Mouse (Mus musculus) kidney, postnatal 0 days (tissue): ENCODE data around the gene Traf3ip1. TPM values are rescaled to one million over a fixed set of nuclear protein-coding genes. Genes with fewer than 3 reads are reported as not detected.

ENCODE experiments used
- ATAC-seq: fragments of 200-750 bp; cut with Nextera tagmentation; replicated peaks from 2 replicates; pipeline ENCODE4 v1.8.0; 2017; ENCODE audit warnings: low read depth, moderate number of reproducible peaks, moderate TSS enrichment, moderate library complexity; ENCODE audit not compliant: low FRiP score
- DNase-seq: peaks from one replicate; pipeline ENCODE4 v3.0.0-alpha.2; 2016; ENCODE audit warnings: low spot score
- H3K27ac ChIP-seq: fragments of 300-500 bp; sonication (generic); 2 replicates; pipeline ENCODE4 v1.5.1; 2014; ENCODE audit warnings: mild to moderate bottlenecking
- H3K27me3 ChIP-seq: fragments of 300-500 bp; sonication (generic); 2 replicates; pipeline ENCODE4 v1.6.1; 2014; ENCODE audit warnings: low read length, mixed read lengths; ENCODE audit not compliant: insufficient read depth
- H3K36me3 ChIP-seq: fragments of 300-500 bp; sonication (generic); 2 replicates; pipeline ENCODE4 v1.6.1; 2014; ENCODE audit warnings: low read length, mixed read lengths; ENCODE audit not compliant: insufficient read depth
- H3K4me1 ChIP-seq: fragments of 300-500 bp; sonication (generic); replicated peaks from 2 replicates; pipeline ENCODE4 v1.6.1; 2014; ENCODE audit warnings: antibody characterized with exemption, low read length, mixed read lengths; ENCODE audit not compliant: insufficient read depth
- H3K4me2 ChIP-seq: fragments of 300-500 bp; sonication (generic); 2 replicates; pipeline ENCODE4 v1.6.1; 2014; ENCODE audit warnings: mild to moderate bottlenecking, low read length, moderate library complexity, mixed read lengths
- H3K4me3 ChIP-seq: fragments of 300-500 bp; sonication (generic); replicated peaks from 2 replicates; pipeline ENCODE4 v1.5.1; 2014; ENCODE audit warnings: low read depth, low read length
- H3K9ac ChIP-seq: fragments of 300-500 bp; sonication (generic); 2 replicates; pipeline ENCODE4 v1.6.1; 2014; ENCODE audit warnings: low read depth, low read length
- H3K9me3 ChIP-seq: fragments of 300-500 bp; sonication (generic); replicated peaks from 2 replicates; pipeline ENCODE4 v1.6.1; 2016; ENCODE audit warnings: low read length, inconsistent platforms, mixed read lengths
- CTCF ChIP-seq: IDR thresholded peaks from 2 replicates; pipeline ENCODE4 v1.5.1; 2016; ENCODE audit warnings: antibody characterized with exemption, low read depth, mild to moderate bottlenecking, moderate library complexity
- WGBS: fragments of 180-500 bp; shearing (Covaris S2); extraction: QIAGEN DNeasy Blood & Tissue Kit; methylation state at CpG from one replicate; pipeline ENCODE4 v1.1.7; 2014; 5-methylcytosine and 5-hydroxymethylcytosine counted together
- polyA plus RNA-seq: library from polyadenylated mRNA; unstranded; fragments of >200 nt; fragmentation: Nextera tagmentation; extraction: Ambion mirVana; gene quantifications from 2 replicates; pipeline ENCODE4 v1.2.1, GENCODE M21; 2015

Traf3ip1 gene
- polyA plus RNA-seq, 1 experiment from 2014 or later = 6.3 TPM

- peak overlapping the region; percentile 69 for H3K9ac ChIP-seq
- no peak for TF ChIP-seq CTCF
- ATAC-seq (0 out of 2 replicates have a peak, but pooled peaks have one; percentile 8), DNase-seq (no peak)
- peak overlapping the region; percentile 65 for H3K4me3 ChIP-seq
- H3K9me3 ChIP-seq = no peaks in the 10 kb centered on the region
- peak overlapping the region; percentile 85 for H3K4me2 ChIP-seq
- H3K36me3 ChIP-seq = peaks cover 11% of the 10 kb centered on the region
- H3K27me3 ChIP-seq = no peaks in the 10 kb centered on the region
- peak overlapping the region; percentile 25; the same call in 1 of the 2 replicates for H3K27ac ChIP-seq
- peaks cover 6% of the 10 kb centered on the region for H3K4me1 ChIP-seq
- WGBS = 15% methylated on average over 15 of the region's 15 CpGs
Measured at GRCm38 (mm10) chr1:91541042-91541592, 46.7 kb downstream of the Traf3ip1 start.

GRCm38 (mm10) chr1:91543974-91544373, 49.5 kb downstream of the Traf3ip1 start:
- DNase-seq (no peak), ATAC-seq (no peak)
- Histone ChIP-seq H3K27me3 (no peaks in the 10 kb centered on the region), H3K27ac (no peak overlapping the region), H3K4me3 (no peak overlapping the region), H3K36me3 (peaks cover 24% of the 10 kb centered on the region), H3K9ac (no peak overlapping the region), H3K4me2 (no peak overlapping the region), H3K9me3 (no peaks in the 10 kb centered on the region), H3K4me1 (peaks cover 6% of the 10 kb centered on the region)
- TF ChIP-seq CTCF = no peak
- WGBS = 85% methylated on average over 4 of the region's 4 CpGs

DNA sequence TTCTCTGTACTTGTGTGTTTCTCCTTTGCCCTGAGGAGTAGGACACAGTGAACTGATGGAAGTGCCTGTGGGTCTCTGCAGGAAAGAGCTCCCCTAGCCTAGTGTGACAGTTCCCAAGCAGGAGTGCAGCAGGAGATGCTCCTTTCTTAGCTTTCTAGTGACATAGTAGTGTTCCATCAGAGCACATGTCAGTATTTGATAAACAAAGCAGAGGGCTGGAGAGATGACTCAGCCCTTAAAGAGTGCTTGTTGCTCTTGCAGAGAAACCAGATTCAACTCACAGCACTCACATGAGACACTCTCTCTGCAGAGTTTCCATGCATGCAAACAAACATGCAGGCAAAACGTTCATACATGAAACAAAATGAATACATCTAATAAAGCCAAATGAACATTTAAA, 50.8 kb downstream of the Traf3ip1 start:
- ATAC-seq = no peak
- no peak for TF ChIP-seq CTCF
- Histone ChIP-seq H3K4me3 (no peak overlapping the region), H3K9me3 (no peaks in the 10 kb centered on the region), H3K36me3 (peaks cover 24% of the 10 kb centered on the region), H3K4me1 (no peaks in the 10 kb centered on the region; the same call in 1 of the 2 replicates), H3K4me2 (no peak overlapping the region), H3K9ac (no peak overlapping the region), H3K27me3 (no peaks in the 10 kb centered on the region), H3K27ac (no peak overlapping the region)
- no peak for DNase-seq
- 82% methylated on average over 1 of the region's 1 CpGs for WGBS

- no peak for DNase-seq
- Histone ChIP-seq H3K36me3 (peaks cover 29% of the 10 kb centered on the region), H3K9ac (no peak overlapping the region), H3K27ac (no peak overlapping the region), H3K4me3 (no peak overlapping the region), H3K4me1 (no peaks in the 10 kb centered on the region), H3K9me3 (no peaks in the 10 kb centered on the region), H3K4me2 (no peak overlapping the region), H3K27me3 (no peaks in the 10 kb centered on the region)
- WGBS = 97% methylated on average over 5 of the region's 5 CpGs
- ATAC-seq = no peak
- no peak for TF ChIP-seq CTCF
Measured at GRCm38 (mm10) chr1:91547567-91547966, 53.1 kb downstream of the Traf3ip1 start.

DNA sequence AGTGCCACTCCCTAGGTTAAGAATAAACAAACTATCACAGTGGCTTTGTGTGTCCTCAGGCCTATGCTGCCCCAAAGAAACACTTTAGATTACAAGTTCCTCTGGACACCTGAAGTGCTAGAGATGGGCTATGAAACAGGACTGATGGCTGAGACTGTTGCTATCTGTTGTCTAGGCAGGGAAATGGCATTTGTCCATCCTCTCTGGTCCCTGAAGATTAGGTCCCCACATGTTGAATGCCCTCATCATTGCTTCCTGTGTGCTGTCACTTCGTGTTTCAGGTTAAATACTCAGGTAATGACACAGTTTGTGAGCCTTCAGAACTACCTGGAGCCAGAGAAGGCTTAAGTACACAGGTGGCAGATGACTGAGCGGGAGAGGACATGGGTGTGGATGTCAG, 54.6 kb downstream of the Traf3ip1 start:
- DNase-seq (no peak), ATAC-seq (no peak)
- Histone ChIP-seq H3K27me3 (no peaks in the 10 kb centered on the region), H3K4me2 (no peak overlapping the region), H3K27ac (no peak overlapping the region), H3K4me1 (no peaks in the 10 kb centered on the region), H3K36me3 (peaks cover 31% of the 10 kb centered on the region), H3K4me3 (no peak overlapping the region), H3K9ac (no peak overlapping the region), H3K9me3 (no peaks in the 10 kb centered on the region)
- WGBS = 87% methylated on average over 2 of the region's 2 CpGs
- no peak for TF ChIP-seq CTCF

GRCm38 (mm10) chr1:91557099-91557498, 62.7 kb downstream of the Traf3ip1 start:
- no peak for TF ChIP-seq CTCF

DNA sequence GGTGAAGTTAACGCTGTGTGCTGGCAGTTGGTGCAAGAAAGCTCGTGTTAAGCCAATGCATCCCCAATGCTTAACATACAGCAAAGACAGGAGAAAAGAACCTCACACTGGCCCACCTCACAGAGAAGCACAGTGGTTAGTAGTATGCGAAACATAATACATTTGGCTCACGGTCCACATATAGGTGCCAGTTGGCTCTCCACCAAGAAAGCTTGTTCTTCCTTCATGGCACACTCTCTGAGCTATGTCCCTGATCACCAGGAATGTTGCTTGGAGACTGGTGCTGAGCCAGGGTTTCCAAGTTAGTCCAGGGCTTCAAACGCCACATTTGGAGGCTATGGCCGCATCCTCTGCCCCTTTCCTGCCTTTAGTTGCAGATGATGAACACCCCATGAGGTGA, 66.8 kb downstream of the Traf3ip1 start:
- Histone ChIP-seq H3K4me2 (no peak overlapping the region), H3K27me3 (no peaks in the 10 kb centered on the region), H3K36me3 (no peaks in the 10 kb centered on the region; the same call in 1 of the 2 replicates), H3K27ac (no peak overlapping the region), H3K9ac (no peak overlapping the region), H3K4me1 (no peaks in the 10 kb centered on the region), H3K9me3 (no peaks in the 10 kb centered on the region), H3K4me3 (no peak overlapping the region)
- ATAC-seq = no peak
- no peak for TF ChIP-seq CTCF
- 91% methylated on average over 6 of the region's 6 CpGs for WGBS
- no peak for DNase-seq

More at GRCm38 (mm10) chr1:91557099-91557498, 62.7 kb downstream of the Traf3ip1 start:
- H3K9ac ChIP-seq = no peak overlapping the region
- no peak for ATAC-seq
- no peak overlapping the region for H3K27ac ChIP-seq
- no peak overlapping the region for H3K4me3 ChIP-seq
- H3K27me3 ChIP-seq = no peaks in the 10 kb centered on the region
- H3K36me3 ChIP-seq = peaks cover 23% of the 10 kb centered on the region; the same call in 1 of the 2 replicates
- 63% methylated on average over 2 of the region's 2 CpGs for WGBS
- H3K4me2 ChIP-seq = no peak overlapping the region
- H3K4me1 ChIP-seq = no peaks in the 10 kb centered on the region
- no peaks in the 10 kb centered on the region for H3K9me3 ChIP-seq
- no peak for DNase-seq
